Mouse (Mus musculus) megakaryocyte, embryonic 14.5 days (primary cell): ENCODE results near the gene Ifitm3.

Source experiments
- FLI1 ChIP-seq: IDR thresholded peaks from 2 replicates; pipeline ENCODE4 v1.6.1; 2012; ENCODE audit warnings: low read length, inconsistent platforms, mixed read lengths
- GATA1 ChIP-seq: IDR thresholded peaks from 3 replicates; pipeline ENCODE4 v1.6.1; 2012; ENCODE audit warnings: mixed read lengths, low read length, inconsistent platforms, borderline replicate concordance

DNA sequence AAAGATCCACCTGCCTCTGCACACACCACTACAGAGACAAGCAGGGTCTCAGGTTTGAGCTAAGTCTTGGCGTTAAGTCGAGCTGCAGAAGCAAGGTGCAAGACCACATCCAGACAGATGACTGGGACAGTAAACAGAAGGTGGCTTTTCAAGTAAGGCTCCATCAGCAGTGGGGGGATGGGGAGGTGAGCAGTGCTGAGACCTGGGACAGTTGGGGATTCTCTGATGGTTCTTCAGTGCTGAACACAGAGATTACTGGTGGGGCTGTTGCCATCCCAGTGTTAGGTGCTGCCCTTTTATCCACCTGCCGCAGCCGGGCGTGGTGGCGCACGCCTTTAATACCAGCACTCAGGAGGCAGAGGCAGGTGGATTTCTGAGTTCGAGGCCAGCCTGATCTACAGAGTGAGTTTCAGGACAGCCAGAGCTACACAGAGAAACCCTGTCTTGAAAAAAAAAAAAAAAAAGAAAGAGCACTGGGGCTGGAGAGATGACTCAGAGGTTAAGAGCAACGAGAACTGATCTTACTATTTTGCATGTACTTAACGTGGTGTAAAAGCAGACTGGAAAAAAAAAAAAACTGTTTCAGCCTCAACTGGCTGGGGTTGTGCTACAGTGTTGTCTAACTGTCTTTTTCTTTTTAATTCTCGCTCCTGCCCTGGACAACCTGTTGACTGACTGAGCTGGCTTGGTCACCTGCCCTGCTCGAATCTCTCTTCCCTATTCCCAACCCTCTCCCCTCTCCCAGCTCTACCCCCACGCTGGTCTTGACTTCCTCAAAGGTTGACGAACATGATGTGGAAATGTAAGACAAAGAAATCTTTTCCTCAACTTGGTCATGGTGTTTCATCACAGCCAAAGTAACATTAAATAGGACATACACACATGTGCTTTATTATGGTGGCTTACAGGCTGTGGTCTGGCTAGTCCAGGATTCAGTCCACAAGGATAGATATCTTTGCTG is 11.2 kb upstream of the Ifitm3 start:
- TF ChIP-seq GATA1 (no peak), FLI1 (no peak)
